Mouse (Mus musculus): ENCODE results near the gene Cetn4.

Cetn4 gene

GRCm38 (mm10) chr3:37312370-37312941 lies at the start of gene Cetn4, which contains the start of gene Bbs12:
Cetn4 (minus strand) TSS chr3:37312708.
Bbs12 (plus strand) TSS chr3:37312554.
- DNase-seq = peak; percentile 98

GRCm38 (mm10) chr3:37360729-37361128 lies 48.2 kb upstream of the Cetn4 start:
- no peak for DNase-seq

DNA sequence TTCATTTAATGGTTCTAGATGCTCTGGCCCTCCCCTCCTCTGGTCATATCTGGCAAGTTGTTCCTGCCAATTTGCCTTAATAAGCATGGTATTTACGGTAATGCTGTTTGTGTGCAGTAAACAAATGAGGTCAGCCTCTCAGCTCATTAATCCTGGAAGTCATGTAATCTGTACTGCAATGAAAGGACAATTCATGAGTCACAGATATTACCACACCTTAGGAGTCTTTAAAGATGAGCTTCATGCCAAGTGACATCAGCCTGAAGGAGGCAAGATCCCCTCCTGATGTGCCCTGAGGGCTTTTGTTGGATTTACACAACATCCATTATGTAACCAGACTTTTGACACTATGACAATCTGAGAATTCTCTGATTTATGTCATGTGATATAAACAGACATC lies 42.2 kb upstream of the Cetn4 start:
- DNase-seq = no peak

DNA sequence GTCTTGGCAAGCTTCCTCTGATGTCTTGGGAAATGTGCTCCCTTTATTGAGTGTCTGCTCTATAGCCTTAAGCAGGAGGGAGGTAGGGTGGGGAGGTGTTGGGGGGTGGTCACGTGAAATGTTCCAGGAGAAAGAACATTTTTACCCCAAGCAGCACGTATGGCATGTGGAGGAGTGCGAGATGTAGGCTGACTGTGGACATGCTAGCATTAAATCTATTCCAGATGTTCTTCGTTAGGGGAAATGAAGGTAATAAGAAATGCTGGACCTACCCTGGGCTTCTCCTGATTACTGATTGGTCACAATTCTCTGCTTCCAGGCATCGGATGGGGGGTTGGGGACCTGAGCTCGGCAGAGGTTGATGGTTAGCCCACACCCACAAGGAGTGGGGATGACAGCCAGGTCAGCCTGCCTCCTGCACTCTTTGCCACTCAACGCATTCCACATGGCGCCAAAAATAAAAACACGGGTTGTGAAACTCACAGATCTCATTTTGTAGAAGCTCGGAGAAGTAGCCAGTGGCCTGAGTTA lies 41.5 kb upstream of the Cetn4 start:
- no peak for DNase-seq

GRCm38 (mm10) chr3:37350386-37350785 lies 37.9 kb upstream of the Cetn4 start:
- no peak for DNase-seq

DNA sequence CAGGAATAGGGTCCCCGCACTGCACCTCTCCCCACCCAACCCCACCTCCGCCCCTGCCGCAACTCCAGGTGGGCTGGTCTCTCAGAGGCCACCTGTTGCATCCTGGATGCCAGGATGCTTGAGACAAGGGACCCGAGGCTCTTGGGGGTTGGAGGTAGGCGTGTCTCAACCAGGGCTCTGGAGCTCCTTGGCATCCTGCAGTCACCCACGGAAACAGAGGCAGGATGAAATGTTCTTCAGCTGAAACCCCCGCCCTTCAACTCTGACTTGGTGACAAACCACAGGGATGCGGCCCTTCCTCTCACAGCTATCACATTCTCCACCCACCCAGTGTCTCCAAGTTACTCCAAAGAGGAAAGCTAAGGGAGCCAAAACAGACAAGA lies 36.6 kb upstream of the Cetn4 start:
- DNase-seq = no peak

DNA sequence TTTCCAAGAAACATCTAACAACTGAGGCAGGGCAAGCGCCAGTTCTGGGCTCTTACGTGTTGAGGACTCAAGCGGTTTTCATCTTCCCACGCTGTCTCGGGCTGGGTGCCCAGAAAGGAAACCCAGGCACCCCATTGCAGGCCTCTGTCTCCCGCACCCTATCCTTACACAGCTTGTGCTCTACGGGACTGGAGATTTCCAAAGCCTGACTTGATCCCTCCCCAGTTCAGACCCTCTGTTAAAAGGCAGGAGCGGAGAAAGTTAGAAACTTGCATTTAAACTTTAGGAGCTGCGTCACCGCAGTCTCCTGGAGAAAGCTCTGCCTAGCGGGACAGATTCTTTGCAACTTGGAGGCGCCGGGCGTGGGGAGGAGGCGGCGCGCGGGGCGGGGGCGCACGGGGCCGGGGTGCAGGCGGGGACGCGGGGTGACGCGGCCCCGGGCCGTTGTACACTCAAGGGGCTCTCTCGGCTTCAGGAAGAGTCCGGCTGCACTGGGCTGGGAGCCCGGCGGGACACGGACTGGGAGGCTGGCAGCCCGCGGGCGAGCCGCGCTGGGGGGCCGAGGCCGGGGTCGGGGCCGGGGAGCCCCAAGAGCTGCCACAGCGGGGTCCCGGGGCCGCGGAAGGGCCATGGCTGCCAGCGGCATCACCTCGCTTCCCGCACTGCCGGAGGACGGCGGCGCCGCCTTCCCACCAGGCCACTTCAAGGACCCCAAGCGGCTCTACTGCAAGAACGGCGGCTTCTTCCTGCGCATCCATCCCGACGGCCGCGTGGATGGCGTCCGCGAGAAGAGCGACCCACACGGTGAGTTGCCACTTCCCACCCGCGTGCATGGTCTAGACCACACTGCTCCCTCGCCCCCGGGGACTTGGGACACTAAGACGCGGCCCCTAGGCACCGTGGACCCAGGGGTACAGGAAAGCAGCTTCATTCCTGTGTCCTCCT lies 36.0 kb upstream of the Cetn4 start, which contains the start of gene Fgf2:
Gene Fgf2 (plus strand): TSS at position 126 of the 945 bp plus-strand sequence.
- DNase-seq = peak; percentile 24

- no peak for DNase-seq
Observed at GRCm38 (mm10) chr3:37347671-37348070, 35.2 kb upstream of the Cetn4 start.

DNA sequence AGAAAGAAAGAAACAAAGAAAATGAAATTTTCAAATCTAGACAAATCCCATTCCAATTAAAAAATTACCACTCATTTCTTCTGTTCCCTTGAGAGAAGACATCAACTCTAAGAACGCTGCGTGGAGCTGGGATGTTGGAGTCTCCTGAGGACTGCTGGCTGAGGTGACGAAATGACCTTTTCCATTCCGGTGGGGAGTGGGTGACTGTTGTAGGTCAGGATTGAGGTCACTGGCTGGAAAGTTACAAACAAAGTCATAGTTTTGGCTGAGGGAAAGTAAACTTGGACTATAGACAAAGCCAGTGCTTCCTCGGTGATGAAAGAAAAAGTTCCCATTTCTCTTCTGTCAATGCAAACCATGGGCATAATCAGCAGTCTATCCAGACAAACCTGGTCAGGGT lies 30.3 kb upstream of the Cetn4 start:
- DNase-seq = no peak

DNA sequence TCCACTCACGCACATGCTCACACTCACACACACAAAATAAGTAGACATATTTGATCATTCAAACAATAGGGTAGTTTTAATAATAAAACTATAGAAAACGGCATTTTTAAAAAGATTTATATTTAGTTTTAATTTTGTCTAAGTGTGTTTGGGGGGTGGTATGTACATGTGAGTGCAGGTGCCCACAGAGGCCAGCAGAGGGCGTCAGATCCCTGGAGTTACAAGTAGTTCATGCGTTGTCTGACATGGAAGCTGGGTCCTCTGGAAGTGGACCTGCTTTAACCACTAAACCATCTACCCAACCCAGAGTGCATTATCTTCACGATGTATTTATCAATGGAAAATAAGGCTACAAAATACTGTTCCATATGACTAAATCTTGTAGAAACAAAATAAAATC lies 28.6 kb upstream of the Cetn4 start:
- no peak for DNase-seq

DNA sequence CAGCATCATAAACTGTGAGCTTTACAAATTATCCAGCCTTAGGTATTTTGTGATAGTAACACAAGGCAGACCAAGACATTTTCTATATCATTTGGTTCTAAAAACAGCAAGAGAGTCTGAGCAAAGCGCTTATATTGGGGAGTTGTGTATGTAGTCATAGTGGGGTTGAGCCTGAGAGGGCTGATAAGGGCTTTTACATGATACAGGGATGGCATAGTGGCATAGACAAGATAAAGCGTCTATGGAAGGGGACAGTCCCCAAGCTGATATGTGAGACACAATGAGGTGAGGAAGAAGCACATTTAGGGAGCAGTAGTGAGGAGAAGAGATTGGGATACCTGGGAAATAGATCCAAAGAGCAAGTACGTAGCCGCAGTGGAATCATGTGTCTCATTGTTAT lies 21.5 kb upstream of the Cetn4 start:
- DNase-seq = no peak

- DNase-seq = no peak
Observed at GRCm38 (mm10) chr3:37331999-37332449, 19.5 kb upstream of the Cetn4 start.

GRCm38 (mm10) chr3:37329963-37330362 lies 17.5 kb upstream of the Cetn4 start:
- DNase-seq = no peak

DNA sequence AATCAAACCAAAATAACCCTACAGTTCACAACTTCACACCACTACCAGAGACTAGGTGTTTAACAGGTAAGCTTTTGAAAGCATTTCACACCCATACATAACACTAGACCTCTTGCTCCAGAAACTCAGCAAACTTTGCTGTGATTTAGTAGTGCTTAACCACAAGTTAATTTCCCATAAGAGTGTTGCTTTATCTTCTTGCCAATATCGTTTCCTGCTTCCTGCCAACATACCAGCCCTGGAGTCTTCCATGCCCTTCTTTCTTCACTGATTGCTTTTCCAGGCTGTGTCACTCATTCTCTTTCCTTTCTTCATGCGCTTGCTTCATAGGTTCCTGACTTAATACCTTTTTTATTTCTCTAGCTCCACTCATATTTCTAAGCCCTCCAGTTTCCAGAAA lies 16.0 kb upstream of the Cetn4 start:
- DNase-seq = no peak

GRCm38 (mm10) chr3:37326627-37327026 lies 14.1 kb upstream of the Cetn4 start:
- DNase-seq = no peak

- DNase-seq = no peak
Observed at GRCm38 (mm10) chr3:37325317-37326112, 13.0 kb upstream of the Cetn4 start.

- DNase-seq = no peak
Observed at GRCm38 (mm10) chr3:37324310-37324709, 11.8 kb upstream of the Cetn4 start.

GRCm38 (mm10) chr3:37316233-37316632 lies 3.7 kb upstream of the Cetn4 start:
- DNase-seq = no peak

GRCm38 (mm10) chr3:37313371-37313770 lies 863 bp upstream of the Cetn4 start:
- peak; percentile 6 for DNase-seq

- DNase-seq = no peak
Observed at GRCm38 (mm10) chr3:37311897-37312369, 575 bp downstream of the Cetn4 start.

- DNase-seq = no peak
Observed at GRCm38 (mm10) chr3:37303392-37304139, 8.9 kb downstream of the Cetn4 start.

DNA sequence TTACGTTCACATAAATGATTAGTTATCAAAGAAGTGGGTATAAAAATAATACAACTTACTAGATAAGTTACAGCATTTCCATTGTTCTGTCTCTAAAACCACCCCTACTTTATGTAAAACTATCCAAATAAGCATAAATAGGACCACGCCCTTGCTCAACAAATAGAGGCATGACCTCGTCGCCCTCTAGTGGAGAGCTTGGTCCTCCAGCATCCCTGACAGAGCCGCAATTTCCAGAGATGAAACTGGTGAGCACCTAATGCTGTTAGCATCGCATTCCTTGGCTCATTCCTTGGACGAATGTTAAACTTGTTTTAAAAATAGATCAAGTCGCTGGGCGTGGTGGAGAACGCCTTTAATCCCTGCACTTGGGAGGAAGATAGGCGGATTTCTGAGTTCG lies 9.8 kb downstream of the Cetn4 start:
- peak; percentile 36 for DNase-seq
